Mouse (Mus musculus): ENCODE data around the gene Mlf2.
"Not testable (repeated sequence)": the region's sequence is repeated elsewhere in the genome, so short reads cannot be mapped to it uniquely, and the experiment has no call there.

Gene Mlf2

DNA sequence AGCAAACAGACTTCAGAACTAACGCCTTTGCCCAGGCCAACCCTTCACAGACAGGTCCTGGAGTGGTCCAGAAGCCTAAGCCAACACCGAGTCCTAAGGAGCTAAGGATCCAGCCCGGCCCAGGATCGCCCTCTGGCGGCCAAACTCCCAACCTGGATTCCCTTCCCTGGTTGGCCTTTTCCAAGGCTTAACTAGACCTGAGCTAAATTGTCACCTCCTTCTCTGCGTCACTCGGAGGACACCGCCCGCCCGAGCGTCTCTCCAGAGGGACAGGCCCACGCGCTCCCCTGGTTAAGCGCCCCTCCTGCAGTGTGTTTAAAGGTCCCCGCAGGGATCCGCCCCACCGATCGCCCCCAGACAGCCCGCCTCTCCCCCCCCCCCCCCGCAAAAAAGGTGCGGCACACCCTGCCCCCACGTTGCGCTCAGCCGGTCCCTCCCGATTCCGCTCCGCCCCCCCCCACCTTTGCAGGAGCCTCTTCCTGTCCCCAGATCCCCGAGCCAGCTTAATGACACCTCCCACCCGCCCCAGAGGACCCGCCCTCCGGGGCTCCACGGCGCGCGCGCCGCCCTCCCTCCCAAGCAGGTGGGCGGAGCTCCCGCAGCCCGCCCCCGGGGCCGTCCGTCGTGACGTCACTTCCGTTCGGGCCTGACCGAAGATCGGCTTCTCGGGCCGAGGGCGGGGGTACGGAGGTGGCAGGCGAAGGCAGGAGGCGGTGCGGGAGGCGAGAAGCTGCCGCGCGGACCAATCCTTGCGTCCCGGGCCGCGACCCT, at the start of gene Mlf2:
Gene Mlf2 (plus strand): TSS at position 633 of the 771 bp plus-strand sequence.
- DNase-seq = peak; percentile 100

GRCm38 (mm10) chr6:124881821-124882220, 49.4 kb upstream of the Mlf2 start:
- DNase-seq = no peak

- DNase-seq = no peak
Observed at GRCm38 (mm10) chr6:124883351-124883750, 47.8 kb upstream of the Mlf2 start.

DNA sequence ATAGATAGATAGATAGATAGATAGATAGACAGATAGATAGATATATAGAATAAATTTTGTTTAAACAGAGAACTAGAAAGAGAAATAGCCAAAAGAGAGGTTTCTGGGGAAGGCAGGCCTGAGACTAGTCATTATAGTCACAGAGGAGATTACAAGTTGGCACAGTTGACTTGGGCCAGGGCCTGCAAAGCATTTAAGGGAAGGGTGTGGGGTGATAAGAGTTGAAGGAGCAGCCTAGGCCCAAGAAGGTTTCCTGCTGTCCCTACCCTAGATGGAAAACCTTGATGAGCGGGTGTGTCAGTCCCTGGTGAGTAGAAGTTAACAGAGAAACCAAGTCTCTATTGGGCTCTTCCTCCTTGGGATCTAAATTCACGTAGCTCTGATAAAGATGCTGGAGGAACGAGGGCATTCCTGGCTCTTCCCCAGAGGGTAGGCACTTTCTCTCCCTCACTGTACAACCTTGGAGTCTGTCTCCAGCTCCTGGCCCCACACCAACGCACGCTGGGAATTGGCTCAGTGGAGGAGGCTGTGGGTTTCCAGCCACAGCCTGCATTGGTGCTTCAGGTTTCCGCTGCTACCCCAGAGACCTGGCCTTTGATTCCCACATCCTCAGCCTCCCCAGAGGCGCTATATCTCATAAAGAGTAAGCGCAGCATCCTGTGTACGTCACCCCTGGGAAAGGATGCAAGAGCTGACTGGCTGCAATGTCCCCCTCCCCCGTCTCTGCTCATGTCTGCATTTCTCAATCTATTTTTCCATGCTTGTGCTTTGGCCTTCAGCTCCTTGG, 46.3 kb upstream of the Mlf2 start:
- no peak for DNase-seq

DNA sequence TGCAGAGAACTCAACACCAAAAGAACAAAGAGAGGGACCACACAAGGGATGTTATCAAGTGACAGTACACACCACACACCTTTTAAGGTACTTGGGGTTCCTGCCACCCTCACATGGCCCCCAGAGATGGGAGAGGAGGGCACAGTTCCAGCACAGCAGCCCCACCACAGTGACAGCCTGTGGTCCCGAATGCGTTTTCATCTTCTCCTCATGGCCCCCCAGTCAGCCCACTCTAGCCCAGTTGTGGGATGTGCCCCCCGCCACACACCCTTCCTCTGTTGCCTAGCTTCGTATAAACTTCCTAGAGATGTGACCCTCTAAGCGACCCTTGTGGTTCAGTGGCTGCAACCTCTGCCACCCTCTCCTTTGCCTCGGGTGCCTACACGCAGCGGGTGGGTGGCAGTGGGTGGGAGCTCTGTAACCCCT, 45.2 kb upstream of the Mlf2 start:
- no peak for DNase-seq

- DNase-seq = no peak
Observed at GRCm38 (mm10) chr6:124887986-124888385, 43.2 kb upstream of the Mlf2 start, which contains the start of gene Cd4. Gene Cd4 (minus strand): TSS chr6:124888221.

- no peak for DNase-seq
Observed at GRCm38 (mm10) chr6:124888555-124889125, 42.5 kb upstream of the Mlf2 start.

GRCm38 (mm10) chr6:124890997-124891396, 40.2 kb upstream of the Mlf2 start:
- no peak for DNase-seq

DNA sequence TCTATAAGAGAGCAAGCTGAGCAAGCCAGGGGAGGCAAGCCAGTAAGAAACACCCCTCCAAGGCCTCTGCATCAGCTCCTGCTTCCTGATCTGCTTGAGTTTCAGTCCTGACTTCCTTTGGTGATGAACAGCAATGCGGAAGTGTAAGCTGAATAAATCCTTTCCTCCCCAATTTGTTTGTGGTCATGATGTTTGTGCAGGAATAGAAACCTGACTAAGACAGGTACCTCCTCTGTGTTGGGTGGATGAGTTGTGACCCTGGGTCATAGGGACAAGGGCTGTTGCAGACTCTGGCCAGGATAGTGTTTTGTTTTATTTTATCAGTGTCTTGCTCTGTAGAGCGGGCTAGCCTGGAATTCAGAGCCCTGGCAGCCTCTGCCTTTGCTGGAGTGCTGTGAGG, 37.1 kb upstream of the Mlf2 start:
- not testable (repeated sequence) for DNase-seq

DNA sequence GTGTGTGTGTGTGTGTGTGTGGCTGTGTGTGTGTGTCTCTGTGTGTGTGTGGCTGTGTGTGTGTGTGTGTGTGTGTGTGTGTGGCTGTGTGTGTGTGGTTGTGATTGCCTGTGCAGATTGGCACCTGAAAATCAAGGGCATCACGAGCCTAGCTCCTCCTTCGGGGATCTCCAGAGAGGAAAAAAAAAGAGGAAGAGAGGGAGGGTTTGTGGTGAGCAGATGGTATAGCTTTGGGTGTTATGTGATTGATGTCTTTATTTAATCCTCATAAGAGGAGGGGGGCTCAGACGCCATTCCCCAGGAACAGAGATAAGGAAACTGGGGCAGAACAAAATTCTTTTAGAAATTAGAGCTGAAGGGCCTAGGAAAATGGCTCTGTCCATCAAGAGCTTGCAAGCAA, 32.8 kb upstream of the Mlf2 start:
- DNase-seq = no peak

DNA sequence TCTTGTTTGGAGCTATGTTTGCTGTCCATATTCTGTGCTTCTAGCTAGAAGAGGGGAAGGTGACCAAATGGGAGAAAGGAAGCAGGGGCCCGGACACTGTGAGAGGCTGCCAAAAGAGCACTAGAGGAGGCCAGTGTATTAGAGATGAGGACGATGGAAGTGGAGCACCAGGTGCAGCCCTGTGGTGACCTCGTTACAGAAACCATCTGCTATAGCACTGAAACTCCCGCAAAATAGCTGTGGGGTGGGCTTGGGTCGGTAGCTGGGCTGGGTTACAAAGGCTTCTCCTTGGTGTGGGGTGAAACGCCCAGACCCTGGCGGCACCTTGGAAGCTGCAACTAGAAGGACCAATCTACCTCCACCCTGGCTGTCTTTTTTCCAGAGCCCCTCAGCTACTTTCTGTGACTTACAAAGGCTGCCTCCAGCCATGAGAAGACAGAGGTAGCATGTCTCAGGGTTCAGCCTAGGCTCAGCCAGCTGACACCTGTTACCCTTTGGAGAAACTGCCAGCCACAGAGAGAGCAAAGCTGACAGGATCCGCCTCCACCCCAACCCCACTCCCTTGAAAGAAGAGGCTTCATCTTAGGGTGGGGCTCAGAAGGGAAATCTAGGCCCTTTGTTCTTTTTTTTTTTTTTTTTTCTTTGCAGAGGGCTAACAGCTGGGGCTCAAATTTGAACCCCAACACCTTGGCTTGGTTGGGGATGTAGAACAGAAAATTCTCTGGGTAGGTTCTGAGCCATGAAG, 31.0 kb upstream of the Mlf2 start:
- no peak for DNase-seq

DNA sequence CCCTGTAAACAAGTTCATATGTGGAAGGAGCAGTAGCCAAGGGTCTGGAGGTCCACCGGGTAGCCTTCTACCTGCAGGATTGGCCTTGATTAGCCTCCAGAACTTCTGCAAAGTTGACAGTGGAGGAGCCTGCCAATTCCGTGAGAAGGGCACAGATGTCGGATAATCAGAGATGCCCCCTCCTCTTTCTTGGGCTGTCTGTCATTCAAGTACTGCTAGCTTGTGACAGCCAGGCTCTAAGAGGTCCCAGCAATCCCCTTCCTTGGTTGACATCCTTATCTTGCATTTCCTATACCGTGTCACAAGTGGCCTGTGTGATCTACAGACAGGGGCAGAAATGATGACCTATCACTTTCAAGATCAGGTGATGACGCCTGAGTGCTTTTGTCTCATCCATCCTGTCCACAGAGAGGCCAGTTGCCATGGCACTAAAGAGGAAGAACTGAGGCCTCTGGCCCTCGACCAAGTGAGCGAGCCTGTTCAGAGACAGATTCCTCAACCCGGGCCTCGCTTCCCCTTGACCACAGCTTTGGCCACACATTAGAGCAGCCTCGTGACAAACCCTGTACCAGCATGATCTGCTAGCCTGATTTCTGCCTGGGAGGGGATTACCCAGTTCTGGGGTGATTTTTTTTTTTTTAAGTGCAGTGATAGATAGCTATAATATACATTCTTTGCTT, 30.2 kb upstream of the Mlf2 start:
- no peak for DNase-seq

GRCm38 (mm10) chr6:124901851-124902250, 29.3 kb upstream of the Mlf2 start:
- no peak for DNase-seq

- DNase-seq = peak; percentile 94
Observed at GRCm38 (mm10) chr6:124903580-124904151, 27.5 kb upstream of the Mlf2 start.

DNA sequence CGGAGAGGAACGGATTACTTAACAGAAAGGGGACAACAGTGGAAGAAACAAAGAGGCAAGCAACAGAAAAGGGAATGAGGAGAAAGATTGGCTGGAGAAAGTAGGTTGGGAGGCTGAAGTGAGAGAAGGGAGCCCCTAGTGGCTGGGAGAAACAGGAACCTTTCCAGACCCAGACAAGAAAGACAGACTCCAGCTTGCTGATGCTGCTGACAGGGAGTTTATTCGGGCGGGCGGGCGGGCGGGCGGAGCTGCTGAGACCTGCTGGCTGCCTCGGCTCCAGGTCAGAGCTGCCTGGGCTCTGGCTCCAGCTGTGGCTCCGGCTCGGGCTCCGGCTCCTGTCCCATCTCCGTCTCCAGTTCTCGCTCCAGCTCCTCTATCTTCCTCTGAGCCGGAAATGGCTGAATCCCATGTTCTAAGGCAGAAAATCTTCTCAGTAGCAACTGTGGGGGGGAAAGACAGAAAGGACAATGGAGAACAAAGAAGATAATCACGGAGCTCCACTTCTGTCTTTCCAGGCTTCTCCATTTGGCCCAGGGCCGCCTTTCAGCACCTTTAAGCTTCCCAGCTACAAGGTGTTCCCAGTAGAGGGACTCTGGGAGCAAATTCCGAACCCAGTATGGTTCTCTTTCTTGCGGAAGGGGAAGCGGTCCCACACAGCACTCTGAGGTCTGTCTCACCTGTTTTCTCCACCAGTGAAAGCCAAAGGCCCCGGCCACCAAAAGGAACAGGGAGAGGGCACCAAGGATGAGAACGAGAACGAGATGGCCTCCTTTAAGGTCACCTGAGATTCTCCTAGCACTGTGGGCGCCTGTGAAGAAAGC, 26.8 kb upstream of the Mlf2 start:
- DNase-seq = peak; percentile 88

- DNase-seq = no peak
Observed at GRCm38 (mm10) chr6:124904991-124905860, 26.0 kb upstream of the Mlf2 start.

DNA sequence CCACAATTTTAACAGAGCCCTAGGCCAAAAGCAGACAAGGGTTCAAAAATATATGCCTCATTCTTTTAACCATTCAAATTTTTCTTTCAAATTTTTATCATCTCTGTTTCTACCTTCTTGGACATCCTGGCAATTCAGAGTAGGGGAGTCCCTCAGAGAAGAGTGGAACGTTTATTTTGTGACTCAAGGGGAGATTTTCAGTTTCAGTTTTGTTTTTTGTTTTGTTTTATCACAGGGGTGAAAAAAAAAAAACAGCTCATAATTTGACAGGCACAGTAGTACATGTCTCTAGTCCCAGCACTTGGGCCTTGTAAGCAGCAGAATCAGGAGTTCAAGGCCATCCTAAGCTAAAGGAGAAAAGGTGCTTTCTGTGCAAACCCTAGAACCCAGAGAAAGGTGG, 23.4 kb upstream of the Mlf2 start:
- no peak for DNase-seq

DNA sequence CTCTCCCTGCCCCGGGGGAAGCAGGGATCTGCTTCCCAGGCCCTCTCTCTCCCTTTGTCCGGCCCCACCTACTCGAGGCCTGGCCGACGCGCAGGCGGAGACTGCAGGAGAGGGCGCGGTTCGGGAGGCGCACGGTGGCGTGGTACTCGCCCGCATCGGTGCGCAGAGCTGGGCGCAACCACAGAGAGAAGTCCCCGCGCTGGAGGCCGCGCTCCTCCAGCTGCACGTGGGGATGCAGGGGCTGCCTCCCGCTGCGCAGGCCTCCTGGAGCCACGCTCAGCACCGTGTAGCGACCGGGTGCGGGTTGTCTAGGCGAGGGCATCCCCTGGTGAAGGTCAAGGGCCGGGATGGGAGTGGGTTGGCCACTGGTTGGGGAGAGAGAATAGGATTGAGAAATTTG, 21.2 kb upstream of the Mlf2 start:
- DNase-seq = peak; percentile 71

- DNase-seq = no peak
Observed at GRCm38 (mm10) chr6:124911533-124912218, 19.5 kb upstream of the Mlf2 start, which contains the start of gene Lag3. Gene Lag3 (minus strand): TSS chr6:124911705.
